Comparison of ENCODE assay signal across 9 mouse cellular contexts in the genomic region with DNA sequence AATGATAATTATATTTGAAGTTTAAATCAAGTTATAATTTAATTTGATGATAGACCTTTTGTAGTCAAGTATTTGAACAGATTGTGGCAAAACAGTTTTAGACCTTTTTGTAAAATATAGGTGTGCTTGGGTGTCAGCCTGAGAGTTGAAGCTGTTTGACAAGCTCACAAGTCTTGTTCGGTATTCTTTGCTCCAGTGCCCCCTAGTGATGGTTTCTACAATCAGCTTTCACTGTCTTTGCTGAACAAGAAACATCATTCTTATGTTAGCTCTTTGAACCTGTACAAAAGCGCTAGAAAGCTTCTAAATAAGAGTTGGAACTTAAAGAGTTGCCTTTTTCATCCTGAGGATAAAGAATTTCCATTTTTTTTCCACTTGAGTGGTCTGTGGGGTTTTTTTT.
DNase-seq lines count a peak whose midpoint lies in the region; ATAC-seq lines count a peak whose summit lies in the region.
"Had no signal": no experiment of that assay in that cellular context is flagged by ENCODE, and none has a peak within 500 bp of the region (broad histone marks: within the 10 kb centered on the region; RNA-seq: fewer than 3 reads in every experiment).

No protein-coding gene starts in this region.

- no peak overlapping the region for H3K4me2 ChIP-seq in midbrain, embryonic 14.5 days (ENCODE audit: low read length)
- H3K4me2 ChIP-seq in midbrain, embryonic 16.5 days (ENCODE audit: low read length), result no peak overlapping the region
- no peak overlapping the region for H3K4me2 ChIP-seq in liver, embryonic 13.5 days
- H3K4me2 ChIP-seq: neural tube, embryonic 12.5 days had no signal

- no peaks in the 10 kb centered on the region for H3K36me3 ChIP-seq in midbrain, embryonic 14.5 days (ENCODE audit: control insufficient read depth, insufficient read depth, low read length)
- no peaks in the 10 kb centered on the region for H3K36me3 ChIP-seq in midbrain, embryonic 16.5 days (ENCODE audit: control insufficient read depth, insufficient read depth, low read length)
- 0 out of 2 replicates have a peak, but pooled peaks cover 3% of the 10 kb centered on the region for H3K36me3 ChIP-seq in liver, embryonic 13.5 days
- H3K36me3 ChIP-seq: neural tube, embryonic 12.5 days had no signal

- H3K27ac ChIP-seq in midbrain, embryonic 14.5 days (replicated peaks; ENCODE audit: low read depth, low read length), result no peak overlapping the region
- H3K27ac ChIP-seq in midbrain, embryonic 16.5 days (ENCODE audit: low read length), result no peak overlapping the region
- H3K27ac ChIP-seq in liver, embryonic 13.5 days, result no peak overlapping the region
- H3K27ac ChIP-seq: neural tube, embryonic 12.5 days had no signal

- no peak overlapping the region for H3K9ac ChIP-seq in midbrain, embryonic 14.5 days (replicated peaks; ENCODE audit: low read length)
- H3K9ac ChIP-seq in midbrain, embryonic 16.5 days (ENCODE audit: low read depth, low read length), result no peak overlapping the region
- H3K9ac ChIP-seq in liver, embryonic 13.5 days, result no peak overlapping the region
- H3K9ac ChIP-seq: neural tube, embryonic 12.5 days had no signal

- peak; percentile 87 for DNase-seq in midbrain, embryonic 14.5 days
- peak; percentile 71 for DNase-seq in R1 (ENCODE audit: low read depth, low spot score)
- DNase-seq in cerebellum, postnatal 25 days, result peak; percentile 27 to 71
- DNase-seq in induced T-regulatory cell, adult 2 months (ENCODE audit: low read depth), result peak; percentile 78
- DNase-seq in liver, embryonic 13.5 days, result peak; percentile 30
- peak; percentile 56 for DNase-seq in skeletal muscle tissue, adult 2 months (ENCODE audit: low read depth, low spot score)

- ATAC-seq in midbrain, embryonic 14.5 days (ENCODE audit: low FRiP score, low TSS enrichment), result no peak
- ATAC-seq in midbrain, embryonic 16.5 days, result no peak
- no peak for ATAC-seq in liver, embryonic 13.5 days (ENCODE audit: low read depth)
- no peak for ATAC-seq in monocyte, adult 5-6 weeks (replicated peaks; ENCODE audit: insufficient number of reproducible peaks, low FRiP score, low TSS enrichment, poor library complexity, severe bottlenecking)

- 51% methylated on average over 2 of the region's 2 CpGs for WGBS in midbrain, embryonic 14.5 days
- WGBS in midbrain, embryonic 16.5 days, result 41% methylated on average over 2 of the region's 2 CpGs
- 43% methylated on average over 2 of the region's 2 CpGs for WGBS in liver, embryonic 13.5 days (ENCODE audit: insufficient replicate concordance)

- no peaks in the 10 kb centered on the region for H3K4me1 ChIP-seq in midbrain, embryonic 14.5 days (ENCODE audit: control insufficient read depth, insufficient read depth, low read length)
- H3K4me1 ChIP-seq in midbrain, embryonic 16.5 days (ENCODE audit: control insufficient read depth, insufficient read depth, low read length), result no peaks in the 10 kb centered on the region
- no peaks in the 10 kb centered on the region for H3K4me1 ChIP-seq in liver, embryonic 13.5 days (replicated peaks)
- H3K4me1 ChIP-seq: neural tube, embryonic 12.5 days had no signal

- H3K27me3 ChIP-seq in midbrain, embryonic 14.5 days (ENCODE audit: control insufficient read depth, insufficient read depth, low read length), result no peaks in the 10 kb centered on the region
- no peaks in the 10 kb centered on the region for H3K27me3 ChIP-seq in midbrain, embryonic 16.5 days (ENCODE audit: control insufficient read depth, insufficient read depth, low read depth, low read length)
- no peaks in the 10 kb centered on the region for H3K27me3 ChIP-seq in liver, embryonic 13.5 days
- H3K27me3 ChIP-seq: neural tube, embryonic 12.5 days had no signal

- H3K9me3 ChIP-seq in midbrain, embryonic 14.5 days (ENCODE audit: control insufficient read depth, low read length), result no peaks in the 10 kb centered on the region
- H3K9me3 ChIP-seq in midbrain, embryonic 16.5 days (replicated peaks; ENCODE audit: control insufficient read depth, low read length, poor library complexity, severe bottlenecking), result no peaks in the 10 kb centered on the region
- H3K9me3 ChIP-seq in liver, embryonic 13.5 days (replicated peaks), result no peaks in the 10 kb centered on the region
- H3K9me3 ChIP-seq: neural tube, embryonic 12.5 days had no signal

- no peak overlapping the region for H3K4me3 ChIP-seq in midbrain, embryonic 14.5 days (replicated peaks; ENCODE audit: low read depth, low read length)
- no peak overlapping the region for H3K4me3 ChIP-seq in midbrain, embryonic 16.5 days (ENCODE audit: low read depth, low read length)
- no peak overlapping the region for H3K4me3 ChIP-seq in liver, embryonic 13.5 days (replicated peaks)
- H3K4me3 ChIP-seq: neural tube, embryonic 12.5 days had no signal

Comparison
In these comparisons a context has a peak if more than half of its experiments do, and no peak if none do; other contexts are left out.
1. DNase-seq: peak in every context shown above with its lines; median percentile 87 in midbrain, embryonic 14.5 days; 78 in induced T-regulatory cell, adult 2 months; 71 in R1; 56 in skeletal muscle tissue, adult 2 months; 49 in cerebellum, postnatal 25 days; 30 in liver, embryonic 13.5 days.